Mouse (Mus musculus) MEL (cell line): ENCODE data around the gene Olfr522. TPM values are rescaled to one million over a fixed set of nuclear protein-coding genes. Genes with fewer than 3 reads are reported as not detected.

Experiments
- DNase-seq: peaks from one replicate; pipeline ENCODE4 v3.0.0; 2011; ENCODE audit warnings: low read depth, low spot score
- H3K27ac ChIP-seq: 2 replicates; pipeline ENCODE4 v1.5.1; 2012; ENCODE audit warnings: low read depth, mild to moderate bottlenecking, control low read depth, low read length, moderate library complexity; ENCODE audit not compliant: control insufficient read depth
- H3K27me3 ChIP-seq, 2 experiments: fragments of 150-350 bp in 1 of 2; sonication (generic) in 1 of 2; 2 replicates each; pipeline ENCODE4 v1.6.1; 2012; ENCODE audit warnings: low read length in 2 of 2, mild to moderate bottlenecking in 2 of 2, improper control_type of control experiment in 1 of 2, moderate library complexity in 1 of 2; ENCODE audit not compliant: insufficient read depth in 2 of 2, control insufficient read depth in 1 of 2
- H3K36me3 ChIP-seq, 2 experiments: 2 replicates each; pipeline ENCODE4 v1.6.1; 2012 to 2014; ENCODE audit warnings: low read length in 2 of 2, improper control_type of control experiment in 1 of 2, inconsistent platforms in 1 of 2, mild to moderate bottlenecking in 1 of 2; ENCODE audit not compliant: insufficient read depth in 2 of 2, control insufficient read depth in 1 of 2
- H3K4me1 ChIP-seq, 2 experiments: fragments of 150-350 bp in 1 of 2; sonication (generic) in 1 of 2; 2 replicates each; pipeline ENCODE4 v1.6.1; 2012; ENCODE audit warnings: low read length in 2 of 2, improper control_type of control experiment in 1 of 2, mild to moderate bottlenecking in 1 of 2; ENCODE audit not compliant: insufficient read depth in 2 of 2, control insufficient read depth in 1 of 2
- H3K4me3 ChIP-seq, 2 experiments: fragments of 150-350 bp in 1 of 2; sonication (generic) in 1 of 2; 2 replicates each; pipeline ENCODE4 v1.5.1; 2012; ENCODE audit warnings: low read depth in 2 of 2, low read length in 2 of 2, mild to moderate bottlenecking in 2 of 2, moderate library complexity in 2 of 2, control low read depth in 1 of 2, improper control_type of control experiment in 1 of 2; ENCODE audit not compliant: control insufficient read depth in 1 of 2, insufficient read depth in 1 of 2
- H3K79me2 ChIP-seq: 2 replicates; pipeline ENCODE4 v1.6.1; 2012; ENCODE audit warnings: mild to moderate bottlenecking, low read length, moderate library complexity; ENCODE audit not compliant: control insufficient read depth, poor library complexity, insufficient read depth
- H3K9ac ChIP-seq: 2 replicates; pipeline ENCODE4 v1.6.1; 2012; ENCODE audit warnings: low read depth, mild to moderate bottlenecking, control low read depth, low read length, moderate library complexity; ENCODE audit not compliant: control insufficient read depth, poor library complexity, severe bottlenecking
- H3K9me3 ChIP-seq: fragments of 150-350 bp; sonication (generic); replicated peaks from 2 replicates; pipeline ENCODE4 v1.6.1; 2012; ENCODE audit warnings: mild to moderate bottlenecking, low read length, improper control_type of control experiment, moderate library complexity; ENCODE audit not compliant: insufficient read depth
- CHD1 ChIP-seq: IDR thresholded peaks from 2 replicates; pipeline ENCODE4 v1.6.1; 2012; ENCODE audit warnings: low read depth, mild to moderate bottlenecking, inconsistent platforms, low read length, improper control_type of control experiment
- CHD2 ChIP-seq: IDR thresholded peaks from 2 replicates; pipeline ENCODE4 v1.6.1; 2011; ENCODE audit warnings: low read length, improper control_type of control experiment
- GATA1 ChIP-seq: IDR thresholded peaks from 2 replicates; pipeline ENCODE4 v1.6.1; 2011; ENCODE audit warnings: low read depth, low read length, improper control_type of control experiment
- KAT2A ChIP-seq: conservative IDR thresholded peaks from 2 replicates; pipeline ENCODE4 v1.6.1; 2012; ENCODE audit warnings: low read depth, low read length, improper control_type of control experiment, inconsistent platforms
- MAFK ChIP-seq: IDR thresholded peaks from 2 replicates; pipeline ENCODE4 v1.6.1; 2011; ENCODE audit warnings: low read depth, mild to moderate bottlenecking, low read length, improper control_type of control experiment, borderline replicate concordance
- MAZ ChIP-seq: IDR thresholded peaks from 2 replicates; pipeline ENCODE4 v1.6.1; 2012; ENCODE audit warnings: low read depth, mild to moderate bottlenecking, inconsistent platforms, low read length, improper control_type of control experiment
- NRF1 ChIP-seq: IDR thresholded peaks from 2 replicates; pipeline ENCODE4 v1.6.1; 2014; ENCODE audit warnings: low read depth, mild to moderate bottlenecking, inconsistent platforms, low read length, improper control_type of control experiment, moderate library complexity; ENCODE audit not compliant: poor library complexity, insufficient read depth, severe bottlenecking
- POLR2A ChIP-seq, 2 experiments: IDR thresholded peaks; 2 replicates each; pipeline ENCODE4 v1.6.1; 2011 to 2012; ENCODE audit warnings: low read length in 2 of 2, mild to moderate bottlenecking in 2 of 2, control low read depth in 1 of 2, improper control_type of control experiment in 1 of 2, low read depth in 1 of 2, moderate library complexity in 1 of 2; ENCODE audit not compliant: control insufficient read depth in 1 of 2, insufficient read depth in 1 of 2, poor library complexity in 1 of 2
- RCOR1 ChIP-seq: IDR thresholded peaks from 2 replicates; pipeline ENCODE4 v1.6.1; 2012; ENCODE audit warnings: low read depth, mild to moderate bottlenecking, inconsistent platforms, low read length, improper control_type of control experiment
- SIN3A ChIP-seq: IDR thresholded peaks from 2 replicates; pipeline ENCODE4 v1.6.1; 2012; ENCODE audit warnings: low read length, improper control_type of control experiment, inconsistent platforms
- SMC3 ChIP-seq: IDR thresholded peaks from 2 replicates; pipeline ENCODE4 v1.6.1; 2011; ENCODE audit warnings: low read depth, low read length, improper control_type of control experiment
- TAL1 ChIP-seq: IDR thresholded peaks from 2 replicates; pipeline ENCODE4 v1.6.1; 2012; ENCODE audit warnings: mild to moderate bottlenecking, inconsistent platforms, low read length, moderate library complexity, mixed read lengths
- USF1 ChIP-seq: IDR thresholded peaks from 2 replicates; pipeline ENCODE4 v1.6.1; 2014; ENCODE audit warnings: low read depth, mild to moderate bottlenecking, inconsistent platforms, low read length, improper control_type of control experiment, moderate library complexity
- ZMIZ1 ChIP-seq: IDR thresholded peaks from 2 replicates; pipeline ENCODE4 v1.6.1; 2012; ENCODE audit warnings: low read depth, mild to moderate bottlenecking, inconsistent platforms, low read length, improper control_type of control experiment, moderate library complexity
- polyA plus RNA-seq, 2 experiments: library from polyadenylated mRNA; stranded (reverse) in 1 of 2; unstranded in 1 of 2; fragments of >175 nt in 1 of 2; fragments of >200 nt in 1 of 2; gene quantifications; 2 replicates each; pipeline versions ENCODE4 v1.2.1 to v1.2.4; 2012; ENCODE audit warnings: low replicate concordance in 2 of 2, low read depth in 1 of 2; ENCODE audit not compliant: insufficient read length in 2 of 2, insufficient read depth in 1 of 2, missing spikeins in 1 of 2
- total RNA-seq: library from RNA; depleted of rRNA; stranded (reverse); fragments of 300-350 nt; gene quantifications from 2 replicates; pipeline ENCODE4 v1.2.3, GENCODE M21; 2012

The Olfr522 gene
- total and polyA plus RNA-seq, 3 experiments, result not detected

DNA sequence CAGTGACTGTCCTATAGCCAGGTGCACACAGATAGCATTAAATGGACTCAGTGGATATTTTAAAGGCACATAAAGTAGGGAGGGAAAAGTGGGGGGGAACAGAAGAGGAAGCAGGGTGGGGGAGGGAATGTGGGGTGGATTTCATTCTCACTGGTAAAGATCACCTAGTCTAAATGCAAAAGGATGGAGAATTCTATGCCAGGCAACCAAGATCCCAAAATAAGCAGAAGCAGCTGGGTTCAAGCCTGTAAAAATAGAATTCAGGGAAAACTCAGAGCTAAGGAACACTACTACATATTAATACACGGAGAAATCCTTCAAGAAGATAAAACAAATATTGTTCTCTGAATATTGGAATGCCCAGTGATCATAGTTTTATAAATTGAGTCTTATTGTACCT, 3.4 kb upstream of the Olfr522 start:
- DNase-seq, result no peak
- Histone ChIP-seq H3K9ac (no peak overlapping the region), H3K27me3 (no peaks in the 10 kb centered on the region; a peak in 1 of 4 replicates), H3K79me2 (no peaks in the 10 kb centered on the region), H3K27ac (no peak overlapping the region), H3K4me3 (no peak overlapping the region), H3K4me1 (no peaks in the 10 kb centered on the region), H3K36me3 (no peaks in the 10 kb centered on the region), H3K9me3 (no peaks in the 10 kb centered on the region)
- TF ChIP-seq RCOR1 (no peak), ZMIZ1 (no peak), TAL1 (no peak)

DNA sequence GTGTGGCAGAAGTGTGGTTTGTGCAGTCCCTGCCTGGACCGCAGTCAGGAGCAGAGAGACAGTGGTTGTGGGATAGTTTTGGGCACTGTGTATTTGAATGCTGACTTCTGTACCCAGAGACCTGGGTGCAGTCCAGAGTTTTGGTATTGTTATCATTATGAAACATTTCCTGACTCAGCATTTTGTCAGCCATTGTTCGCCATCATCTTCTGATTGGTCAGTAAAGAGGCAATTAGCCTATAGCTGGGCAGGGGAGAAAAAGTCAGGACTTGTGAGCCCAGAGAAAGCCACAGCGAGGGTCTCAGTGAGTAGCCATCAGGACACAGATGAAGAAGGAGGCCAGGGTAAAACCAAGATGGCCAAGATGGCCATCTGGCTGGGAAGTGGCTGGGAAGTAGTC, 4.2 kb downstream of the Olfr522 start:
- Histone ChIP-seq H3K9me3 (no peaks in the 10 kb centered on the region), H3K9ac (no peak overlapping the region), H3K36me3 (no peaks in the 10 kb centered on the region), H3K4me3 (no peak overlapping the region)
- DNase-seq, result no peak
- TF ChIP-seq MAFK, result peak; percentile 83
- no peak for TF ChIP-seq POLR2A (IDR thresholded peaks at IDR 0.05; ENCODE audit: control insufficient read depth in 1 of 2, insufficient read depth in 1 of 2, low read depth in 1 of 2, low read length in 2 of 2, poor library complexity in 1 of 2)
- TF ChIP-seq, all 39 proteins: peak for 1
- H3K27me3 ChIP-seq, result no peaks in the 10 kb centered on the region
- no peaks in the 10 kb centered on the region; a peak in 1 of 4 replicates for H3K4me1 ChIP-seq
- no peak overlapping the region for H3K27ac ChIP-seq
- H3K79me2 ChIP-seq, result no peaks in the 10 kb centered on the region

DNA sequence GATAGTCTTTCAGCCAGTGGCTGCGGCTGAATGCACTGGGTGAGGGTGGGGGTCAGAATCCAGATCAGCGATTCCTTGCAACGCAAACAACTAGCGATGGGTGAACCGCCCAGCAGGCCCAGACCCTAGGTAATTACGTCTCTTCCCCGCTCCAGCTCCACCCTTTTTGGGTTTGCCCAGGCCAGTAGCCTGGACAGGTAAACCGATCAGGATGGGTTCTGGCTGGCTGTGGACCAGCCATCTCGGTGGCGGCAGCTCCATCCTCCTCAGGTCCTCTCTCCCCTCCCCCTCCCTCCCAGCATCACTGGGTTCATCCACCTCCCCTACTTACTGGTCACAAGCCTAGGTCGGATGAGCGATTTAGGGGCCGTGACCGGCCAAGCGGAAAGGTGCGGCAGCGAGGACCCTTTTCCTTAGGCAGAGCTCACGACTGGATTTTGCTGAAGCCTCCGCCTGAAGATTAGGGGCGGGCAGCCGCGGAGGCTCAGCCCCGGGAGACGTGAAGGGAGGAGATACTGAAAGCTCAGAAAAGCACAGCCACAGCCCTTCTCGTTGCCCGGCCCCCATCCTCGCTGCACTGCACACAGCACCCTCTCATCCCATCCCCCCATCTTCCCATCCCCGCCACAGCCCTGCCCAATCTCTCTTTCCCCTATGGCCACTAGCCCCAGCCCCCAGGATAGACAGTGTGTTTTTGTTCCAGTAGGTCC, 10.2 kb downstream of the Olfr522 start, which contains the start of gene Sprn:
Gene Sprn (minus strand): TSS at position 660 of the 710 bp plus-strand sequence.
- Histone ChIP-seq H3K36me3 (no peaks in the 10 kb centered on the region), H3K79me2 (no peaks in the 10 kb centered on the region), H3K9ac (no peak within 1 kb of the TSS), H3K4me3 (no peak within 1 kb of the TSS), H3K9me3 (no peaks in the 10 kb centered on the region), H3K4me1 (no peaks in the 10 kb centered on the region), H3K27me3 (no peaks in the 10 kb centered on the region), H3K27ac (no peak within 1 kb of the TSS)
- no peak for TF ChIP-seq POLR2A (IDR thresholded peaks at IDR 0.05; ENCODE audit: control insufficient read depth in 1 of 2, insufficient read depth in 1 of 2, low read depth in 1 of 2, low read length in 2 of 2, poor library complexity in 1 of 2)
- no peak for TF ChIP-seq MAZ
- no peak for TF ChIP-seq TAL1
- no peak for TF ChIP-seq MAFK
- TF ChIP-seq SIN3A, result no peak
- TF ChIP-seq KAT2A, result no peak
- TF ChIP-seq RCOR1, result no peak
- TF ChIP-seq USF1, result no peak
- TF ChIP-seq CHD2, result no peak
- no peak for TF ChIP-seq SMC3
- TF ChIP-seq CHD1, result no peak
- TF ChIP-seq GATA1, result no peak
- TF ChIP-seq NRF1, result no peak
- no peak for DNase-seq
